Mouse (Mus musculus) lung, postnatal 14 days (tissue): ENCODE measurements at regions not wholly inside any gene's neighbourhood (a gene's known extent, or its start where the extent isn't known, plus 50 kb on each side); places are given as distances from the start of the nearest gene placed in this dataset.

Source experiments
- DNase-seq: peaks from one replicate; pipeline ENCODE4 v3.0.0; 2021

DNA sequence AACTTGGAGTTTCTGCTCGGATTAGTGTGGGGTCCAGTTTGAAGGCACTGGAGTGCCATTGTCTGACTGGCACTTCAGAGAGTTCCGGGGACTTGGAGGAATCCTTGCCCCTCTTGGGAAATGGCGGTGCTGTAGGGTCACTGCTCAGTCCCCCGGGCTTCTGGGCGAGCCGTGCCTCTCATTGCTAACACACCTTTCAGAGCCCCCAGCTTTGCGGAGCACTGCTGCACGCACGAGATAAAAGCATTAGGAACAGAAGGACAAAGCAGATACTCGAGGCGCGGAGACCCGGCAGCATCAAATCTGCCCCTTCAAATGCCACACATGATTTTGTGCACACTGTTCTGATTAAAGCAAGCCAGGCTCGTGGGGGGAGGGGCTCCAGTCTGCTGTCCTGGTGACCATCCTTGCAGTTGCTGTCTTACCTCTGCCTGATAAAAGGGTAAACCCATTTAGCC is 280.8 kb upstream of the Eef2kmt start:
- no peak for DNase-seq

DNA sequence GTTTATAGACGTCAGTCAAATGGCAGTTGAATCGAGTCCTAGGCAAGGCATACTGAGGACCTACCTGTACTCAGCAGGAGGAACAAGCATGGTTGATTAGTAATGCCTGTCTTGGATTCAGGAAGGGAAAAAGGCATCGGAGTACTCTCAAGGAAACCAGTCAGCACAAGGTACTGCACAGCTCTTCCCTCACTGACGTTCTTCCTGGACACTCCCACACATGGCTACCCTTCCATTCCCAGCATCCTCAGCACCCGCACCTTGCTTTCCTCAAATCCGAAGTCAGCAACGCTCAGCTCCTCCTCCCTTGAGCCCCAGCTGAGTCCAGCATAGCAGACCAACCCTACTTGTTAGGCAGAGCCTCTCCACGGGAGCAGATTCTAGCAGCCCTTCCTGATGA is 279.6 kb upstream of the Eef2kmt start:
- DNase-seq: no peak

DNA sequence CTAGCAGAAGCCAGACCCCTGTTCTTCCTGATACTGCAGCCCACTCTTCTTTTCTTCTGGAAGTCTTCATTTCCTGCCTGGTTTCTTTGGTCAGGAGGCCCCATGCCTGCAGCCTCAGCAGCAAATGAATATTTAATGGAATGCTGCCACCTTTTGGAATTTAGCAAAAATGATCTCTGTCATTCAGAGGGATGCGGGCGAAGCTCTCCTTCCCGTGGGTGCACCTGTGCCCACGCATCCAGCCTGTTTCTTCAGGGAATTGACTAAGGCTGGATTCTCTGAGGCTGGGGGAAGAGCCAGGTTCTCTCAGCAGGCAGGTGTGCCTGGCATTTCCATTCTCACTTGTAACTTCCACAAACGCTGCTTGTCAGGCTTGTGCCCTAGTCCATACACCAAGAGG is 279.1 kb upstream of the Eef2kmt start:
- DNase-seq: no peak

DNA sequence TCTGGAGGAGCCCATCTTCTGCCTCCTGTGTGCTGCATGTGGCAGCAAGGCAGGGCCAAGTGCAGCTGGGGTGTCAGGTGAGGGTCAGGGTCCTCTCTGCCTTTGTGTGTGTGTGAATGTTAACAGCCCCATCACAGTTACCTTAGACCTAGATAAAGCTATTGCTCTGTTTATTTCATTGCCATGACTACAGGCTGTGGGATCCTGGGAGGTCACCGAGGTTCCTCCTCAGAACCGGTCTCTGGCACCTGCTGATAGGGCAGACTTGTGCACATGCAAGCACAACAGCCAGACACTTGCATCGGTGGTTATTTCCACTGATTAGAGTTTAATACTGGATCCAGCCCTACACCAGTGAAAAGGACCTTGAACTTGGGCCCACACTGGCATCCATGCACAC is 278.6 kb upstream of the Eef2kmt start:
- DNase-seq: no peak

DNA sequence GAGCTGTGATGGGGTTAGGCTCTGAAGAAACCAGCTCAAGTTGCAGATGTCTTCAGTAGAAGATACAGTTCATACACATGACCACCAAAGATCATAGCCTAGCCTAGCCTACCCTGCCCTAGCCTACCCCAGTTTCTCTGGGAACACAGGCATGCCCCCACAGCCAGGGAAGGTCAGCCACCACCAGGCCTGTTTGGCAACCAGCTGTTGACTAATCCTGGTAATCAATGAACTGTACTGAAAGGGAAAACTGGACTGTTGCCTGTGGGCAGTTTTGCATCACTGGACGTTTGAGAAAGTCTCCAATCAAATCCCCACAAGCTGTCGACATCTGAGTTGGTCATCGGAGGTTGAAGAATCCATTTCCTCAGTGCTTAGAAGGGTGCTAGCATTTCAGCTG is 276.5 kb upstream of the Eef2kmt start:
- no peak for DNase-seq

DNA sequence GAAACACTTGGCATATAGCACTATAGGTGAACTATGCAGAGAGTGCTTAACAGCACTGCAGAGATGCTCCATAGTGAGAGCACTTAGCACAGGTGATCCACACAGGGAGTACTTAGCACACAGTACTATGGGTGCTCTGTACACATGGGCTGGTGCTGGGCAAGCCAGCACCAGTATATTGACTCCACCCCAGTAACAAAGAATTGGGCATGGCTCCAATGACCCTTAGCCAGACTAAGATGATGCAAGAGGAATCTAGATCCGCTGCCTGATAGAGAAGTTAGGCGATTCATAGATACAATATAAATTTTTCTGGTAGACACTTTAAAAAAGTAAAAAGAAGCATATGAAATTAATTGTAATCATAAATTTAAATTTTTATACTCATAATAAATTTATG is 274.0 kb upstream of the Eef2kmt start:
- DNase-seq: no peak

DNA sequence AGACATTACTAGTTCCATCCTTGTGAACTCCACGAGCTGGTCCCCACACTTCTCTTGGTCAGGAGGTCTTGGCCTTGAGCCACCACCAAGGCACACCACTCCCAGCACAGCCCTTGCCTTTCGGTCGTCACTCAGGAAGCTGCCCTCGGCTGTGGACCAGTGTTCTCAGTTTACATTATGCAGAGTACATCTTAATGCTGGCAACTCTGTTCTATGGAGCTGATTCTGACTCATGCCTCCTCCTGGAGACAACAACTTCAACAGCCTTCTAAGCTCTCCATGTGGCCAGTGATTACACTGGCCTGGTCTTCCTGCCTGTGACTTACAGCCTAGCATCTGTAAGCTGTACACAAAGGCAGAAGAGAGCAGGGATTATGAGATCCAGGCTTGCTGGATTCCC is 272.2 kb upstream of the Eef2kmt start:
- no peak for DNase-seq

DNA sequence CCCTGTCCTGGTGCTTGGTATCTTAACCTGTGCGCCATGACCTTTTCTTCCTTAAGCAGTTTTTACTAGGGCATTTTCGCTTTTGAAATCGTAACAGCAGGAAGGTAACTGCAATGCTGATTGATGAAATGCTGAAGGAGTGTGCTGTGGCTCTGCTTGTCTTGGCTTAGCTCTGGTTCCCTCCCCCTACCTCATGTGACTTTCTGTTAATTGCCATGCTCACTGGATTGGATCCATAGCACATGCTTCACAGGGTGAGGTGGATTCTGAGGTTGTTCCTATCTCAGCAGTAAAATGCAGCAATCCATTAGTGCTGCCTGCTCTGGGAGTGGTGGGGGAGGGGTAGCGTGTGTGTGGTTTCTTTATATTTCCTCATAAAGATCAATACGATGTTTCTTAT is 268.6 kb upstream of the Eef2kmt start:
- no peak for DNase-seq

DNA sequence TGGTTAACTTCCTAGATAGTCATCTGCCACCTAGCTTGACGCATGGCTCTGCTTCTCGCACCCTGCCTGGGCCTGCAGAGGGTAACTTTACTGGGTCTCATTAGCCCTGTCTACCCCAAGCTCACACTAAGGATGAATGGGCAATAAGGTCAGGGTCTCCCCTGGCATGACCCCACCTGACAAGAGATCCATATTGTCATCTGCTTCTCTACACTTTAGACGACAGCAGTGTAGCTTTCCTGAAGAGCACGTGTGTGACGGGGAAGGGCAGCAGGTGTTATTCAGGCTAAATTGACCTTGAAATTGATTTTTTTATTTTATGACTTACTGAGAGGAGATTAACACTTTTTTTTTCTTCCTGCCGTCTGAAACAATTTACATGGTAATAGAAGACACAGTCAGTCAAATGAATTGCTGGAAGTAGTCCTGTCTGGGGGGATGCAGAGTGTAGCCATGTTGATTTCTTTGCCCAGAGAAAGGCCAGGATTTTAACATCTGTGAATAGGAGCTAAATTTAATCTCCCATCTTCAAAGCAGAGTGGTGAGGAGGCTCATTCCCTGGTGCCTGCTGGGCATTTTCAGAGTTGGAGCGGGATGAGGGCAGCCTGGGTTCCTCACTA is 267.7 kb upstream of the Eef2kmt start:
- no peak for DNase-seq

DNA sequence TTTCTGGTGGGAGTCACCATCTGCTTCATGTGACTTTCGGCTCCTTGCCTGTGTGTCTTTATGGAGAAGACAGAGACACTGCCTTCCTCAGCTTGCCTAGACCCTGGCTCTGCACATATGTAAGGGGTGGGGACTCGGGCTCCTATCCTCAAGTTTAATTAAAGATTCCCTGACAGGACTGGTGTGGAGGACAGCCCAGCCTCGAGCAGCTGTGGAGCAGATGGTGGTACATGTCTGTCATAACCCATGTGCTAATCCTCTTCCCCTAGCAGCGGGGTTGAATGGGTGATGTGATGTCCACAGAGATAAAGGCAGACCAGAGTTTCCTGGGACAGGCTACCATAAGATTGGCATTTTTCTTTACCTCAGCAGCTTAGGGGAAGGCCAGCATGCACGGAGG is 262.0 kb upstream of the Eef2kmt start:
- DNase-seq: no peak

DNA sequence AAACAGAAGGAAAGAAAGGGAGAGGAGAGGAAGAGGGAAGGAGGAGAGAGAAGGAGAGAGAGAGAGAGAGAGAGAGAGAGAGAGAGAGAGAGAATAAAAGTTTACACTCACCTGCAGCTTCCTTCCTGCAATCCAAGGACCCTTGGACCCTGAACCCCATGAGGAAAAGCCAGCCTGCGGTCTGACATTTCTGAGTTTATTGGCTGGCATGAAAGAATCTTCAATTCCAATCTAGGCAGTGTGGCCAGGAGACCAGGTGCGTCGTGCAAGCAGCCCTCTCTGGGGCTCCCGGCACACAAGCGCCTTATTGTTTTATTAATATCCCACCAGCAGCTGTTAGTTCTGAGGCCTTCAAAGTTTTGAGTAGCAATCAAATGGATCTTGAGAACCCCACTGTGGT is 260.1 kb upstream of the Eef2kmt start:
- DNase-seq: no peak

DNA sequence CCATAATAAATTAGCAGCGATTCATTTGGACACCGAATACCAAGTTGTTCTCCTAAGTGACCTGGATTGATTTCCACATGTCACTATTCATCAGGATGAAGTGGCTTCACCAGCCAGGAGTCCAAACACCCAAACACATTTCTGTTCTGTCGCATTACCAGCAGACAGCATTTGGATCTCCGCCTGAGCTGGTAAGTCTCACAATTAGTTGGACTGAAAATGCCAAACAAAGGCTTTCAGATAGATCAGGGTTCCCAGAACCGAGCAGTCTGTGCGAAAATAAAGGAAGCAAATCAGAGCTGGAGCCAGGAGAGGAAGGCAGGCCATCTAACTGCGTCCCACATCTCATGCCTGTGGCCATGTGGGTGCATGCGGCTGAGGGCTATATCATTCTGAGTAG is 251.5 kb upstream of the Eef2kmt start:
- no peak for DNase-seq

DNA sequence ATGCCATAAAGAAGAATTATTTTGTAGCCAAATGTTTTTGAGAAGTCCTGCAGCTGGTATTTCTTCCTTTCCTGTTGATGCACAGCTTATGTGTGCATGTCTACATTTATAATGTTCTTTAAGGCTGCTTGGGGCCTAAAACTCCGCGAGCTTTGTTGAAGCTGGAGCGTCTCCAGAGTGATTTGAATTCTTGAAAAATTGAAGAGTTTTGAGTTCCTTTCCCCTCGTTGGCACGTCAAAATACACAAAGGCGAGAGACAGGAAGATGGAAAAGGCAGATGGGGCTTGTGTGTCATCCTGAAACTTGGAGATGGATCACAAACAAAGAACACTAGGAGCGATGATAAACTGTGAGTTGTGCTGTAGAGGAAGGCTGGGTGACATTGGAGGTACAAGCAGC is 246.2 kb upstream of the Eef2kmt start:
- no peak for DNase-seq

DNA sequence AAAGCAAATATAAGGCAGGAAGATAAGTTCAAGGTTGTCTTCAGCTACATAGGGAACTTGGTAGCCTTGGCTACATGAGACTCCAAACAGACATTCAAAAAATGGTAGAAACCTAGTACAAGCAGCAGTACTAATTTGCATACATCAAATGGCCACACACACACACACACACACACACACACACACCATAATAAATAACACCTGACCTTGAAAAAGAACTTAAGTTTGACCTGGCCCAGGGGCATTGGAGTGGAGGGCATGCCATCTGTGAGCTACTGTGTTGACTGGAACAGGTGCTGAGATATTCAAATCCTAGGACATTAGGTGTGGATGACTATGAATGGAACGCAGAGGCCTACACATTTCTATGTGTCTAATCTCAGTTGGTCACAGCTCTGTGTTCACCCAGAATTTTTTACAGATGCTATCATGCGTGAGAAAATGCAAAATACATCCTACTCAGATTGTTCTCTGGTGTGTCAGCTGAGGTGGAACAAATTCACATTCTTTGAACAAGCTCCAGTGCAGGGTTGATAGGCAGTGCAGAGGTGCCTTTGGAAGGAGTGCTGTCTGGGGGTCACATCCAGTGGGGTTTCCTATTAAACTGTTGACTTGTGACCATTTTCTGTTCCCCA is 240.4 kb upstream of the Eef2kmt start:
- no peak for DNase-seq

DNA sequence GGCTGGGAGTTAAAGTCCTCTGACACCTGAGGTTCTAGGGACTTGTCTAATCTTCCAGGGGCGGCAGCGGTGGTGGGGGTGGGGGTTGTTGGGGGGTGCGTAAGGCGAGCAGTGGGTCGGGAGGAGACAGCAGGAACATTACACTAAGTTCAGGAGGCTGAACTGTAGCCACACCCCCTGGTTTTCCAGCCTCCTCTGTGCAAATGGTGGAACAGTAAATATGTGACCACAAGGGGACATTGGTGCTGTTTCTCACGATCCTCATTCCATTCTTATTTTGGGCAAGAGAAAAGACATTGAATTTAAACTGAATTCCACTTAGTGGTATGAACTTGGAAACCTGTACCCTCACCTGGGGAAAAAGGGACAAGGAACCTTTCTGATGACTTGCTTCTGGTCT is 237.6 kb upstream of the Eef2kmt start:
- no peak for DNase-seq

DNA sequence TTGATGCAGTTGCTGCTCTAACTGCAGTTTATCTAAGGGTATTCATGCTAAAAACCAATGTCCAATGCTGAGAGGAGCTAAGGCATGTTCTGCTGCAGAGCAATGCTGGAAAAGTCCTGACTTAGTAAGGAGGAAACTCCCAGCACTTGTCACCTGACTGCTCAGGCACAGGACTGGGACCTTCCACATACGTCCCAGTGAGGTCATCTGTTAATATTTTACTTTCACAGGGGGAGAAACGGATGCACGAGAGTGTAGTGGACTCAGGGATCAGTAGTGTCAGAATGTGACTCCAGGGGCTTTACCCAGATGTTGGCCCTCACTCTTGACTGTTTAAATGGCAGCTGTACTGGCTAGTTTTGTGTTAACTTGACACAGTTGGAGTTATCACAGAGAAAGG is 231.5 kb upstream of the Eef2kmt start:
- no peak for DNase-seq

DNA sequence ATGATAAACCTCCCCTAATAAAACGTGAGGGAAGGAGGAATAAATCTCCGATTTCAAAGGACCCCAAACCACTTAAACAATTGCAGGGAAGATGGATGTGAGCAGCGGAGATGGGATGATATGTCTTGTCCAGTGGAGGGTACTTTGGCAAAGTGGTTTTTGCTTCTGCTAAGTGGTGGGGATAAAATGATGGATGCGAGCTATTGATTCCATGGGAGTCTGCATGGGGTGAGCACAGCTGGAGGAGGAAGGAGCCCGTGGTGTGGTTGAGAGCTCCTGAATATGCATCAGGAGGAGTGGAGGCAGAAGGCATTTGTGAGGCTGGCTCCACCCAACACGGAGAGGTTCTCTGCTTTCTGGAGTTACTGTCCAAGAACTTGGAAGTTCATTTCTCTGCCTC is 227.6 kb upstream of the Eef2kmt start:
- no peak for DNase-seq

DNA sequence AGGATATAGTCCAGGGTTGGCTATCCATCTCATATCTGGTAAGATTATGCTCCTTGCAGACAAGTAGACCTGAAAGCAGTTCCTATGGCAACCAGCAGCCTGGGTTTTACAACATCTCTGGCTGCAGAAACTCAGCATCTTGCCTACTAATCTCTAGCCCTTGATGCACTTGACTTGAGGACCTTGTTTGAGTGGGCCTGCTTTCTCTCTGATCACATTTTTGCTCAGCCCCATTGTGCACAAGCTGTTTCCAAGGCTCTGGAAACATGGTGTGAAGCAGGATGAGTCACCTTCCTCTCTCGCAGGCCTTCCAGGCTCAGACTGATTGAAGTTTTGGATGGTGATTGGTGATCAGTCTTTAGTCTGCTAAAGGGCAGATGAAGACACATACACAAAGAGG is 224.4 kb upstream of the Eef2kmt start:
- no peak for DNase-seq

DNA sequence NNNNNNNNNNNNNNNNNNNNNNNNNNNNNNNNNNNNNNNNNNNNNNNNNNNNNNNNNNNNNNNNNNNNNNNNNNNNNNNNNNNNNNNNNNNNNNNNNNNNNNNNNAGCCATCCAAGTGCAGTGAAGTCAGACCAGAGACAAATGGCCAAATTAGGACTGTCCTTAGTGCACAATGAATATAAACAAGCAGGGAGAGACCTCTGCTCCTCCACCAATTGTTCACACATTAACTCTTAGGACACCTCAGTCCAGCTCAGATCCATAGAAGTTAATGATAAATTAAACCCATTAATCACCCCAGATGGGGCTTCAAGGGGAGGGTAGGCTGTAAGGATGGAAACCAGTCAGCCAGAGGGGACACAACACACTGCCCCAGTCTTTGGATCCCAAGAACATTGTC is 223.2 kb upstream of the Eef2kmt start:
- no peak for DNase-seq

DNA sequence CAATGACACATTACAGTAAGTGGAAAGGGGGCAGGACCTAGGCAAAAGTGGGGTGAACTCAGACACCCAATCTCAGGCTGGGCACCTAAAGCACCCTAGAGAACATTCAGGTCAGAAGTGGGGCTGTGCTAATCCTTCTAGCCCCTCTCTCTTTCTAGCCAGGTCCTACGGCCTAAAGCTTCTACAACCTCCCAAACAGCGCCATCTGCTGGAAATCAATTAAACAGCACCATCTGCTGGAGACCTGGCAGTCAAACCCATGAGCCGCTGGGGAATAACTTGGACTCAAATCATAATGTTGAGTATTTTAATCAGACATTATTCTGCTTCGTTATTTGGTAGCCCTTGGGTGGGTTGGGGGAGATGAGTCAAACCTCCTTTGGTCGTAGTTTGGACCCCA is 215.5 kb upstream of the Eef2kmt start:
- peak; percentile 58 for DNase-seq

DNA sequence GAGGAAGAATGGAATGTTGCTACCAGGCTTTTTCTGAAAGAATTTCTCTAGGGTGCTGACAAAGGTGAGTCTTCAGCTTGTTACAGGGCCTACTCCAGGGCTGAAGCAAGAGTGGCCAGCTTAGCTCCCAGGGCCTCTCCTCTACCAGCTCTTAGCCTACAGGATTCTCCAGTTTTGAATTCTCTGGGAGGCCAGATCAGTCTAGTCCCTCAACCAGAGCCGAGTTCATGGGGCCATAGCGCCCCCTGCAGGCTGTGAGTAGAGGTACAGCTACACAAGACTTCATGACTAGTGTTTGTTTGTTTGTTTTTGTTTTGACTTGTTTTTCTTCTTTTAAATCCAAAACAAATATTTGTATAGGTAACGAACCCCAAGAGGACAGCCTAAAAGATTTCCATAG is 211.8 kb upstream of the Eef2kmt start:
- peak; percentile 14 for DNase-seq

DNA sequence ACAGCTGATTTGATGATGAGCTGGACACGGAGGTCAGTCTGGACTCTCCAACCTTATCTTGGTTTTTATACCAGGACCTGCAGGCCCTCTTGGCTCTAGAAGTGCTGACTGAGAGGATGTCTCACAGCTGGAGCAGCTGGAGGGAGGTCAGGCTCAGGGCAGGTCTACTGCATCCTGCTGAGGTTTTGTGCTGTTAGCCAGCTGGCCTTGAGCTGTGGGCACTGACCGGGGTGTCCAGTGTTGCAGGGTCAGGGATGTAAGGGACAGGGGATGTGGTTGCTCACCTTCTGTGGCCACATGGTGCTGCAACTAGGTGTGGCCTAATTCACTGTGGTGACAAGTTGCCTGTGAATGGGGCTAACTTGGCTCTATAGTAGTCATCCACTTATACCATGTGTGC is 211.0 kb upstream of the Eef2kmt start:
- DNase-seq: no peak

DNA sequence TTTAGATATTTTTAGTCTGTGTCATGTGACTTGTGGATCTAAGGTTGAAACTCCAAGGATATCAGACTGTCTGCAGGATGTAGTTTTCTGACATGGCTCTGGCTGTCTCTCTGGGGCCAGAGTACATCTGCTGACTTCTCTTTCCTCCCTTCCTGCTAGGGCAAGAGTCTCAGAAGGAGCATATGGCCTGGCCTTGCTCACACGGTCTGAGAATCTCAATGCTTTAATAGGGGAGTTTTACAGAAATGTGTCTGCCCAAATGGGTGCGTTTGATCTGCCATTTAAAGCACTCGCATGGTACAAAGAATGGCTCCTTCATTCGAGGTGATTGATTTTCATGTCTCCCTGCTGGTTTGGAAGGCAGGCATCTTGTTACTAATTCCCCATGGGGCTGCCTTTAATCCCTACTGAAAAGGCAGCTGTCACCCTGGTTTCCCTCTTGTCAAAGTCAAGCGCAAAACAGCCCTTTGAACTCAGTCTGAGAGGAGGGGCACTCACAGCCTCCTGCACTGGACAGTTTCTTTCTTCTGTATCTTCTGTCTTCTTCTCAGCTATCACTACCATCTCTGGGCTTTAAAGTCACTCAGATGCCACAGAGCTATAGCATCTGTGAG is 199.7 kb upstream of the Eef2kmt start:
- no peak for DNase-seq

DNA sequence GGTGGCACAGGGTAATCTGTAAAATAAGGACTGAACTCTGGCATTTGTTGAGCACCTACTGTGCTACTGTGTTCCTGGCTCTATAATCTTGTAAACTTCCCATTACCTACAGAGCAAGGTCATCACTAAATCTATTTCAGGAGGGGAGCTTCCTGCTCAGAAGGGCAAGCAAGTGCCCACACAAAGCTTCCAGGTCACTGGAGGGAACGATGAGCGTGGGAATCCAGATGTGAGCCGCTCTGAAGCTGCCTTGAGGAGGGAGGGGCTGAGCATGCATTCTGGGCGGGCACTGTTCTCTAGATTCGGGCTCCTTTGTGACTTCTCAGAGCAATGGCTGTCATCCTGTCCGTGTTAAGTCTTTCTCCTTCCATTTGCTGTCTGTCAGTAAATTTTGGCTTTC is 198.5 kb upstream of the Eef2kmt start:
- no peak for DNase-seq

DNA sequence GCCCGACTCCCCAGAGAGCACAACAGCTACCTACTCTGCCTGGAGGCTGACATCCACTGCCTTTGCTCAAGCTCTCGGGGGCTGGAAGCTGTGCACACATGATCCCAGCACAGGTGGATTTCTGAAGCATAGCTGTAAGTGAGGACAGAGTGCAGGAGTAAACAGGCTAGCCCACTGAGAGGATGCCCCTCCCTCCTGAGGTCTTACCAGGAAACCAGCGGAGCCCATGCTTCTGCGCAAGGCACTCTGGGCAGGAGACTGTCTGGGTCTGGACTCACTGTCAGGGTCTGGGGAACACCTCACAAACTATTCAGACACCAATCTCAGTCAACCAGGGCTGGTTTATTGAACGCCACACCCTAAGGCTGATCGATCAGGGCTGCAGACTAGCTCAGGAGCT is 197.2 kb upstream of the Eef2kmt start:
- DNase-seq: no peak
